Mouse (Mus musculus) activated CD4-positive, CD25-positive, alpha-beta regulatory T cell, adult 4 months (primary cell): ENCODE results near the gene Phactr2. TPM values are rescaled to one million over a fixed set of nuclear protein-coding genes. Genes with fewer than 3 reads are reported as not detected.
"Not testable (repeated sequence)": the region's sequence is repeated elsewhere in the genome, so short reads cannot be mapped to it uniquely, and the experiment has no call there.

Experiments used
- ATAC-seq: one replicate; pipeline ENCODE4 v1.8.0; 2017
- polyA plus RNA-seq, 2 experiments: library from polyadenylated mRNA; unstranded; fragments of 100-300 nt; shearing (Covaris generic); gene quantifications; one replicate each; pipeline ENCODE4 v1.2.1; 2017

The Phactr2 gene
- 1 to 10 TPM; 1.7 to 3.1 TPM for polyA plus RNA-seq

GRCm38 (mm10) chr10:13473833-13474567 lies at the start of gene Phactr2:
Phactr2 (minus strand) TSS chr10:13474412.
- ATAC-seq = peak; percentile 79

- no peak for ATAC-seq
Measured at GRCm38 (mm10) chr10:13521857-13522256, 47.6 kb upstream of the Phactr2 start.

GRCm38 (mm10) chr10:13502371-13502770 lies 28.2 kb upstream of the Phactr2 start:
- ATAC-seq = no peak

- ATAC-seq = not testable (repeated sequence)
Measured at GRCm38 (mm10) chr10:13501533-13501932, 27.3 kb upstream of the Phactr2 start.

GRCm38 (mm10) chr10:13500938-13501496 lies 26.8 kb upstream of the Phactr2 start:
- ATAC-seq = peak; percentile 94

GRCm38 (mm10) chr10:13500473-13500872 lies 26.3 kb upstream of the Phactr2 start:
- ATAC-seq = no peak

- ATAC-seq = no peak
Measured at GRCm38 (mm10) chr10:13499331-13499730, 25.1 kb upstream of the Phactr2 start, which contains the start of gene Fuca2. Fuca2 (plus strand) TSS chr10:13499540.

GRCm38 (mm10) chr10:13496315-13496714 lies 22.1 kb upstream of the Phactr2 start:
- no peak for ATAC-seq

- ATAC-seq = no peak
Measured at GRCm38 (mm10) chr10:13493978-13494686, 19.9 kb upstream of the Phactr2 start.

- ATAC-seq = no peak
Measured at GRCm38 (mm10) chr10:13489671-13490070, 15.5 kb upstream of the Phactr2 start.

GRCm38 (mm10) chr10:13485958-13486357 lies 11.7 kb upstream of the Phactr2 start:
- no peak for ATAC-seq

GRCm38 (mm10) chr10:13479341-13479740 lies 5.1 kb upstream of the Phactr2 start:
- no peak for ATAC-seq

- ATAC-seq = no peak
Measured at GRCm38 (mm10) chr10:13475121-13475520, 909 bp upstream of the Phactr2 start.

- peak; percentile 37 for ATAC-seq
Measured at GRCm38 (mm10) chr10:13474568-13474955, 350 bp upstream of the Phactr2 start.

GRCm38 (mm10) chr10:13473287-13473832 lies 852 bp downstream of the Phactr2 start:
- no peak for ATAC-seq

- ATAC-seq = no peak
Measured at GRCm38 (mm10) chr10:13470236-13470635, 4.0 kb downstream of the Phactr2 start.

- not testable (repeated sequence) for ATAC-seq
Measured at GRCm38 (mm10) chr10:13468025-13468529, 6.1 kb downstream of the Phactr2 start.

- ATAC-seq = peak; percentile 54
Measured at GRCm38 (mm10) chr10:13466925-13467324, 7.3 kb downstream of the Phactr2 start.

GRCm38 (mm10) chr10:13464295-13464694 lies 9.9 kb downstream of the Phactr2 start:
- not testable (repeated sequence) for ATAC-seq

GRCm38 (mm10) chr10:13453200-13453990 lies 20.8 kb downstream of the Phactr2 start:
- ATAC-seq = no peak

GRCm38 (mm10) chr10:13451640-13452039 lies 22.6 kb downstream of the Phactr2 start:
- no peak for ATAC-seq
